Mouse (Mus musculus) ES-E14 (cell line): ENCODE measurements at regions not wholly inside any gene's neighbourhood (a gene's known extent, or its start where the extent isn't known, plus 50 kb on each side); places are given as distances from the start of the nearest gene placed in this dataset.

Experiments
- DNase-seq: peaks from one replicate; pipeline ENCODE4 v3.0.0-alpha.2; 2013; ENCODE audit warnings: low read depth, low spot score
- H3K27ac ChIP-seq: 2 replicates; pipeline ENCODE4 v1.5.1; 2012; ENCODE audit warnings: low read depth, mild to moderate bottlenecking, low read length, moderate library complexity, mixed read lengths; ENCODE audit not compliant: poor library complexity, insufficient read depth, severe bottlenecking
- H3K36me3 ChIP-seq: 2 replicates; pipeline ENCODE4 v1.6.1; 2012; ENCODE audit warnings: mild to moderate bottlenecking, low read length, moderate library complexity, mixed read lengths; ENCODE audit not compliant: control insufficient read depth, poor library complexity, insufficient read depth, severe bottlenecking
- H3K4me1 ChIP-seq, 2 experiments: fragments of 150-350 bp in 1 of 2; sonication (generic) in 1 of 2; 2 replicates each; pipeline ENCODE4 v1.6.1; 2012; ENCODE audit warnings: low read length in 2 of 2, mild to moderate bottlenecking in 1 of 2, mixed read lengths in 1 of 2; ENCODE audit not compliant: control insufficient read depth in 2 of 2, insufficient read depth in 2 of 2, poor library complexity in 1 of 2
- H3K4me3 ChIP-seq, 2 experiments: fragments of 150-350 bp in 1 of 2; sonication (generic) in 1 of 2; 2 replicates each; pipeline ENCODE4 v1.5.1; 2012; ENCODE audit warnings: low read length in 2 of 2, low read depth in 1 of 2, mild to moderate bottlenecking in 1 of 2, mixed read lengths in 1 of 2; ENCODE audit not compliant: insufficient read depth in 1 of 2, poor library complexity in 1 of 2, severe bottlenecking in 1 of 2
- H3K9ac ChIP-seq: 2 replicates; pipeline ENCODE4 v1.6.1; 2012; ENCODE audit warnings: low read depth, mild to moderate bottlenecking, low read length, mixed read lengths; ENCODE audit not compliant: poor library complexity, insufficient read depth, severe bottlenecking
- H3K9me3 ChIP-seq: fragments of 150-350 bp; sonication (generic); 2 replicates; pipeline ENCODE4 v1.6.1; 2012; ENCODE audit warnings: low read depth, mild to moderate bottlenecking, low read length; ENCODE audit not compliant: control insufficient read depth, insufficient read depth
- CHD2 ChIP-seq: IDR thresholded peaks from 2 replicates; pipeline ENCODE4 v1.6.1; 2014; ENCODE audit warnings: mild to moderate bottlenecking, low read depth, low read length, inconsistent platforms
- HCFC1 ChIP-seq: IDR thresholded peaks from 2 replicates; pipeline ENCODE4 v1.6.1; 2012; ENCODE audit warnings: low read length, inconsistent platforms, borderline replicate concordance; ENCODE audit not compliant: insufficient read depth
- MAFK ChIP-seq: IDR thresholded peaks from 2 replicates; pipeline ENCODE4 v1.6.1; 2014; ENCODE audit warnings: mild to moderate bottlenecking, low read depth, low read length, inconsistent platforms; ENCODE audit not compliant: insufficient read depth
- ZC3H11A ChIP-seq: IDR thresholded peaks from 2 replicates; pipeline ENCODE4 v1.6.1; 2012; ENCODE audit warnings: low read depth, mild to moderate bottlenecking, inconsistent platforms, low read length, borderline replicate concordance
- ZNF384 ChIP-seq: IDR thresholded peaks from 2 replicates; pipeline ENCODE4 v1.6.1; 2012; ENCODE audit warnings: low read depth, low read length, inconsistent platforms
- in situ Hi-C, 2 experiments: fragments of 600-800 bp; cut with MboI; formaldehyde crosslinking; loops; one replicate each; pipeline ENCODE4 v1.15.1; 2025; ENCODE audit warnings: low sequenced_read_pairs in 2 of 2, inconsistent platforms in 1 of 2; ENCODE audit not compliant: unreplicated experiment in 2 of 2

DNA sequence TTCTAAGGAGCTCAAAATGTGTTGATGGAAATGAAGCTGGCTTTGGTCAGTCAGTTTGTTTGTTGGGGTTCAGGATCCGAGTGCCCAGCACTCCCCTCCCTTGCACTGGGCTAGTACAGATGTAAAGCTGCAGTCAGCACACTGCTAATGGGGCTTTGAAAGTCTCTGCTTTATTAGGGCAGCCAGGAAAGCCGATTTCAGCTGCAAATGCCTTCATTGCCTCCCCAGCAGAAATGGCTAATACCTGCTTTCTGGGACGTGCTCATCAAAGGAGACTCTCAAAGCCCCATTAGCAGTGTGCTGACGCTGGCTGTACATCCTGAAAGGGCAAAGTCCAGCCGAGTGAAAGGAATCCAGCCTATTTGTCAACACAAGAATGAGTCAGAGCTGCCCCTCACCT lies 55.2 kb upstream of the Cadm1 start:
- in situ Hi-C loops, result no loop called here
- Histone ChIP-seq H3K9me3 (no peaks in the 10 kb centered on the region), H3K36me3 (no peaks in the 10 kb centered on the region), H3K9ac (no peak overlapping the region), H3K4me1 (no peaks in the 10 kb centered on the region), H3K27ac (no peak overlapping the region), H3K4me3 (no peak overlapping the region)
- TF ChIP-seq MAFK, result no peak
- TF ChIP-seq HCFC1, result no peak
- no peak for TF ChIP-seq ZC3H11A
- TF ChIP-seq ZNF384, result no peak
- no peak for DNase-seq

DNA sequence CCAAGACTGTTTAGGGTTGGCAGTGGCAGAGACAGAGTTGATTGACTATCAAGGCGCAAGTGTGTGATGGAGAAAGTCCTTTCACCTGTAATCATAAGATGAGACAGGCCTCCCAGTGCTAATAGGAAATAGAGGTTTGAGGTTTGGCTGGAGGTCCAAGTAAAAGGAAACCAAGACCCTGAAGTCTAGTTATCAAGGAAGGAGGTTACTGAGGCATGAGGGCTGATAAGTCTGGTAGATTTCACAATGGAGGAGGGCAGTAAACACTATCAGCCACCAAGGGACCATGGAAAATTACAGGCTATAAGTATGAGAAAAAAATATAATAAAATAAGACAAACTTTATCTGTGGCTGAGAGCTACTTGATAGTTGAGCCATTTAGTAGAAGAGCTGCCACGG lies 52.1 kb upstream of the Cadm1 start:
- in situ Hi-C loops, result no loop called here
- Histone ChIP-seq H3K9ac (no peak overlapping the region), H3K36me3 (no peaks in the 10 kb centered on the region), H3K4me3 (no peak overlapping the region), H3K27ac (no peak overlapping the region), H3K4me1 (no peaks in the 10 kb centered on the region), H3K9me3 (no peaks in the 10 kb centered on the region)
- TF ChIP-seq HCFC1 (no peak), ZC3H11A (no peak), MAFK (no peak), ZNF384 (no peak), CHD2 (no peak)
- no peak for DNase-seq
